Mouse (Mus musculus) heart, postnatal 14 days (tissue): ENCODE data around the gene Tbx10. TPM values are rescaled to one million over a fixed set of nuclear protein-coding genes. Genes with fewer than 3 reads are reported as not detected.
"Not testable (repeated sequence)": the region's sequence is repeated elsewhere in the genome, so short reads cannot be mapped to it uniquely, and the experiment has no call there.

ENCODE experiments used
- DNase-seq, 2 experiments: peaks; one replicate each; pipeline ENCODE4 v3.0.0; 2021 to 2022
- intact Hi-C: fragments of 180-260 bp; cut with DNase I; formaldehyde crosslinking; loops from one replicate; pipeline ENCODE4 v1.15.1; 2025
- total RNA-seq, 2 experiments: library from RNA; stranded (reverse); gene quantifications; 2 replicates each; pipeline ENCODE4 v1.2.3; 2021

Gene Tbx10
- total RNA-seq, 2 experiments from 2014 or later = not detected

DNA sequence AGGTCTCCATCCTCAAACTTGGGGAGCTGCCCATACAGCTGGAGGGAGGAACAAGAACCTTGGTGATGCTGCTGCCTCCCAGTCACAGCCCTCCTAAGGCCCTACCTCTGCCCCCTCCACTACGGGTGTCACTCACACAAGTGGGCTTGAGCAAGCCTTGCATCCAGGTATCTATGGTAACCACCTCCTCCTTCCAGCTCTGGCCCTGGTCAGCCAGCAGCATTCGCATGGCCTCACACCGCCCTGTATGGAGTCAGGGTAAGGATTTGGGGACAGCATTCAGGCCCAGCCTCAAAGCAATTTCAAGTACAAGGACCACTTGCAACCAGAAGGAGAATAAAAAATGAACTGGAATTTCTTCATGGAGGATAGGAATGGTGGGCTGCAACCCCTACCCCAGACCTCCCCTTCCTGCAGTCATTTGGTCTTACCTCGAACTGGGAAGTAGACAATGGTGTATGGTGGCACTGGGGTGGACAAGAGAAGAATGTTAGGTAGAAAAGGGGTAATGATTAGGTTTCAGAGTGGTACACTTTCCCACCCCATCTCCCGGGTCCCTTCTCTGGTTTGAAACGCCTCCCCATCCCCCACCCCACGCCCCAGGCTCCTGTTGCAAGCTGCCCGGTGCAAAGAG lies 44.7 kb downstream of the Tbx10 start:
- intact Hi-C loops, DNase-seq: not testable (repeated sequence)

DNA sequence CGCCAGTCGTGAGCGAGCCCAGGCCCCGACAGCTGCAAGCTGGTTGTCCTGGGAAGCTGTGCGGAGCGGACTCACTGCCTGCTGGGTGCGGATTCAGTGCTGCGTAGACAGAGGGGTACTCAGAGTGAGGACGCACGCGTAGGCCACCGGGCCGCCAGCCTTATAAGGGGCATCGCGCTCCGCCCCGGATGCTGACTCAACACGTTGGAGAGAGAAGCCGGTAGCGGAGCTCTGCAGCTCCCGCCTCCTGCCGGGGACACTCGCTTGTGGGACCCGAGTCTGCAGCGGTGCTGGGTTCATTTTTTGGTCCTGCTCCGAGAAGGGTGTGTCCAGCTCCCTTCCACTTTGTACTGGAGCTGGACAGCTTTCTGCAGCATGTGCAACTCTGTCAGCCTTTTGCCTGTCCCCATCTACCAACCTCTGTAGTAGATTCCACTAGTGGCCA lies 45.3 kb downstream of the Tbx10 start, which contains the start of gene Gstp1:
TSS of gene Gstp1 (minus strand) at position 198 of the 445 bp plus-strand sequence.
- intact Hi-C loops = no loop called here
- DNase-seq = peak; percentile 88 to 92

DNA sequence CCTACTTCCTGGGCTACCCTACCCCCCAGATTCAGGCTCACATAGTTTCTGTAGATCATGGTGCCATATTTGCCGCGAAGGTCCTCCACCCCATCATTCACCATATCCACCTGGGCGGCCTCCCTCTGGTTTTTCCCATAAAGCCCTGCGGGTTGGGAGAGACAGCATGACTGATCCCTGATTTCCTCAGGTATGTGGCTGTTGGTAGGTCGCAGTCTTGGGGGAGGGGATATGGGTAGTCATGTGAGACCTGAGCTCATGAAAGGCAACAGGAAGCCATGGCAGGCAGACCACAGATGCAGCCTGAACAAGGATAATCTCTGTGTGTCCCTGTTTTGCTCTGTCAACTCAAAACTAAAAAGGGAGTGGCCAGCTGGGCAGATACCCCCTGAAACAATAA lies 48.4 kb downstream of the Tbx10 start:
- intact Hi-C loops, DNase-seq: not testable (repeated sequence)

DNA sequence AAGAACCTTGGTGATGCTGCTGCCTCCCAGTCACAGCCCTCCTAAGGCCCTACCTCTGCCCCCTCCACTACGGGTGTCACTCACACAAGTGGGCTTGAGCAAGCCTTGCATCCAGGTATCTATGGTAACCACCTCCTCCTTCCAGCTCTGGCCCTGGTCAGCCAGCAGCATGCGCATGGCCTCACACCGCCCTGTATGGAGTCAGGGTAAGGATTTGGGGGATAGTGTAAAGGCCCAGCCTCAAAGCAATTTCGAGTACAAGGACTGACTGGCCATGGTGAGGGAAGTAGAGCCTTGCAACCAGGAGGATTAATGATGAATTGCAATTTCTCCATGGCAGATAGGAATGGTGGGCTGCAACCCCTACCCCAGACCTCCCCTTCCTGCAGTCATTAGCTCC lies 48.9 kb downstream of the Tbx10 start:
- DNase-seq, intact Hi-C loops: not testable (repeated sequence)

DNA sequence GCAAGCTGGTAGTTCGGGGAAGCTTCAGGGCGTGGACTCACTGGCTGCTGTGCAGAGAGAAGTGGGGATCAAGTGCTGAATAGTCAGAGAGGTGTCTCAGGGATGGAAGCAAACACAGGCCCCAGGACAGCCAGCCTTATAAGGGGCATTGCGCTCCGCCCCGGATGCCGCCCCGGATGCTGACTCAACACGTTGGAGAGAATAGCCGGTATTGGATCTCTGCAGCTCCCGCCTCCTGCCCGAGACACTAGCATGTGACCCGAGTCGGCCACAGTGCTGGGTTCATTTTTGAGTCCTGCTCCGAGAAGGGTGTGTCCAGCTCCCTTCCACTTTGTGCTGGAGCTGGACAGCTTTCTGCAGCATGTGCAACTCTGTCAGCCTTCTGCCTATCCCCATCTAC lies 49.6 kb downstream of the Tbx10 start:
- peak; percentile 49 to 54 for DNase-seq
- intact Hi-C loops = no loop called here

DNA sequence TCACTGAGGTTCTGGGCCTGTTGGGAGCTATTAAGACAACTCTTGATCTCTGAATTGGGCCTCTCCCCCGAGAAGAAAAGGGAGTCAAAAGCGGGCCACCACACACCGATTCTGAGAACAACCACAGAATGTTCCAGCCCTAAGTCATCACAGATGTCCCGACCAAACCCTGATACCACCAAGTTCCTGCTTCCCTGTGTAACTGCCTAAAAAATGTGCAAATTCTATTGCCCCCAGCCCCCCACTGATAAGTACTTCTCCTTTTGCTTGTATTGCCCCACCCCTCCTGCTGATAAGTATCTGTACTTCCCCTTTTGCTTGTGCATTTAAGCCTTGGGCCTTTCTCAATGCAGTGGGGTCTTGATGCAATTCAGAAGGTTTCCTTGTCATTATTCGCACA lies 51.6 kb downstream of the Tbx10 start:
- intact Hi-C loops, DNase-seq: not testable (repeated sequence)

DNA sequence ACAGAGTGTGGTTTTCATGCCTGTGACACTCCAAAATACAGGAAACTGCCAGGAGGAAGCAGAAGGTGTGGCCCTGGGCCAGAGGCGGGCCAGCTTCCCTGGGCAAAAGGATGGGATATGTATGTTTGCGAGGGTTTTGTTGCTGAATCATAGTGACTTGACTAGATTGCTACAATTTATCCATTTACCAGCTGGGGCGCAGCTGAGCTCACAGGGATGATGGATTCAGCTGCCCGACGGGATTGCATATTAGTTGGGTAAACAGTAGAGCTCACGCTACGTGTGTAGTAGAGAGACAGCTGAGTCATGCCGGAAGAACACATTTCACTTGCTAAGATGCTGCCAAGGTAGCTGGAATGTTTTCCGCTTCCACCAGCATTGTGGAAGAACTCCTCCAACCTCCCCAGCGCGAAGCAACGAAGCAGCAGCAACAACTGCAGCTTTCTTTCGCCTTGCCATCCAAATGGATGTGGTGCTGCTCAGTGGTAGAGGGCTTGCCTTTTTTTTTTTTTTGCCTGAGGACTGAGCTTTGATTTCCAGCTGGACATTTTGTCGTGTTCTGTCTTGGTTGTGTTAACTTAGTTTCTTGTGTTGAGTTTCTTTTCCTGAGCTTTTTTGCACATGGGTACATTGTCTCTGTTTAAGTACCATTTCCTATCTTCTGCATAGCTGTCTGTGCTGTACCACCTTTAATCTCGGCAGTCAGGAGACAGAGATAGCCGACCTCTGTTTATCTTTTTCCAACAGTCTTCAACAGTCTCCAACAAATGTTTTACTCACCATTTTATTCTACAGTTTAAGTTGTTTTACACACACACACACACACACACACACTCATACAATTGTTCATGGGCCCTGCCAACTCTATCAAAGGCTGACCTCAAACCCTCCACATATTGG lies 53.7 kb downstream of the Tbx10 start, which contains the start of gene Gstp2:
TSS of gene Gstp2 (minus strand) at position 58 of the 900 bp plus-strand sequence.
- peak; percentile 74 to 81 for DNase-seq
- intact Hi-C loops = no loop called here

DNA sequence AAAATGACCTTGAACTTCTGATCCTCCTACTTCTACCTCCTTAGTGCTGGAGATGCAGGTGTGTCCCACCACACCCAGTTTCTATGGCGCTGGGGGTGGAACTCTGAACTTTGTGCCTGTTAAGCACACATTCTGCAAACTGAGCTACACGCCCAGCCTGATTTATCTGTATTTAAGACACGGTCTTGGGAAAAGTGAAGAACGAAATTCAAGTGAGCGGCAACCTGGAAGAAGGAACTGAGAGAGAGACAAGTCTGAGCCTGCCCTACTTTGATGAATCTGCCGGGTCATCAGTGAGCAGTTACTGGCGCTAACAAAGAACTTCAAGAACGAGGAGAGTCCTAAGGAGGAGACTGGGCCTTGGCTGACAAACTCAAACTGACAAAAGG lies 54.3 kb downstream of the Tbx10 start:
- intact Hi-C loops = no loop called here
- no peak for DNase-seq

DNA sequence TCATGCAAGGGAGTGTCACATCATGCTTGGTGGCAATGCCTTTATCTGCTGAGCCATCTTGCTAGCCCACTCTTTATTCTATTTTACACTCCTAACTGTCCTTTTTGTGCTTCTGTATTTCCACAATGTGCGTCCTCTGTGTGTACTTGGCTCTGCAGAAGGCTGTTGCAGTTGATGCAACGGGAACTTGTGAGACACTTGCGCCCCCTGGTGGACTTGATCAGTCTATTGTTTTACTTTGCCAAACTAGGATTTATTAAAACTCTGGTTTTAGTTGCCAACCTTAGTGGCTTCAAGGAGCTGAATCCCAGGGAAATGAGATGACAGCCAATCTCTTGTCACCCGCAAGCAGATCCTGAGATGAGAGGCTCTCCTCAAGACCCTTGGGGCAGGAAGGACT lies 55.3 kb downstream of the Tbx10 start:
- DNase-seq = peak; percentile 81 to 90
- intact Hi-C loops = loop anchor here (1.0 kb wide), 1 partner anchor 29 kb away; no protein-coding TSS in a partner anchor

DNA sequence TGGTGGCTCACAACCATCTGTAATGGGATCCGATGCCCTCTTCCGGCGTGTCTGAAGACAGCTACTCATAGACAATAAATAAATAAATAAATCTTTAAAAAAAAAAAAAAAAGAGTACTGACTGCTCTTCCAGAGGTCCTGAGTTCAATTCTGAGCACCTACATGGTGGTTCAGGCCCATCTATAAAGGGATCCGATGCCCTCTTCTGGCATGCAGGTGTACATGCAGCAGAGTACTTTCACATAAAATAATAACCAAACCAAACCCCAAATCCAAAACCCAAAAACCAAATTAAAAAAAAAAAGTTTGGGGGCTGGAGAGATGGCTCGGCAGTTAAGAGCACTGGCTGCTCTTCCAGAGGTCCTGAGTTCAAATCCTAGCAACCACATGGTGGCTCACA lies 56.5 kb downstream of the Tbx10 start:
- DNase-seq, intact Hi-C loops: not testable (repeated sequence)

Other genes with a start within 250 kb of the Tbx10 start
- 10 to 100 TPM; 35.3 to 40.1 TPM for gene Kmt5b, start 225.3 kb upstream of the Tbx10 start, total RNA-seq
- 10 to 100 TPM; 15.1 to 15.7 TPM for gene Chka, start 141.0 kb upstream of the Tbx10 start, total RNA-seq
- gene Tcirg1, start 85.6 kb upstream of the Tbx10 start, total RNA-seq = 10 to 100 TPM; 16.0 to 20.4 TPM
- gene Ndufs8, start 80.0 kb upstream of the Tbx10 start, total RNA-seq = 100 to 1,000 TPM; 438 to 441 TPM
- 1 to 10 TPM; 2.6 to 3.2 TPM for gene Aldh3b1, start 62.9 kb upstream of the Tbx10 start, total RNA-seq
- 10 to 100 TPM; 21.7 to 21.9 TPM for gene Unc93b1, start 57.6 kb upstream of the Tbx10 start, total RNA-seq
- gene Aldh3b3, start 34.1 kb upstream of the Tbx10 start, total RNA-seq = under 1 TPM; 0.12 to 0.31 TPM
- gene Aldh3b2, start 20.4 kb upstream of the Tbx10 start, total RNA-seq = under 1 TPM; 0.57 to 0.59 TPM
- gene Acy3, start 6.2 kb upstream of the Tbx10 start, total RNA-seq = 10 to 100 TPM; 11.7 to 15.2 TPM
- 10 to 100 TPM; 66.8 to 69.4 TPM for gene Nudt8, start 7.8 kb downstream of the Tbx10 start, total RNA-seq
- gene Gm49405, start 7.9 kb downstream of the Tbx10 start, total RNA-seq = 1 to 10 TPM; 2.0 to 2.6 TPM
- 10 to 100 TPM; 73.8 to 83.6 TPM for gene Doc2g, start 10.6 kb downstream of the Tbx10 start, total RNA-seq
- gene Ndufv1, start 20.1 kb downstream of the Tbx10 start, total RNA-seq = 1,000 to 10,000 TPM; 1,061 to 1,067 TPM
- 100 to 1,000 TPM; 257 to 271 TPM for gene Gstp1, start 45.2 kb downstream of the Tbx10 start, total RNA-seq
- gene Gstp2, start 53.3 kb downstream of the Tbx10 start, total RNA-seq = 10 to 100 TPM; 80.8 to 90.7 TPM
- not detected for gene Gstp3, start 66.8 kb downstream of the Tbx10 start, total RNA-seq
- gene Cabp2, start 88.8 kb downstream of the Tbx10 start, total RNA-seq = not detected
- 10 to 100 TPM; 24.2 to 27.5 TPM for gene Cdk2ap2, start 104.4 kb downstream of the Tbx10 start, total RNA-seq
- gene Pitpnm1, start 107.2 kb downstream of the Tbx10 start, total RNA-seq = 10 to 100 TPM; 25.0 to 26.4 TPM
- 10 to 100 TPM; 47.0 to 60.6 TPM for gene Aip, start 133.1 kb downstream of the Tbx10 start, total RNA-seq
- gene Gpr152, start 147.0 kb downstream of the Tbx10 start, total RNA-seq = not detected
- gene Cabp4, start 151.3 kb downstream of the Tbx10 start, total RNA-seq = not detected
- gene Coro1b, start 155.9 kb downstream of the Tbx10 start, total RNA-seq = 10 to 100 TPM; 61.9 to 70.9 TPM
- gene Ptprcap, start 160.9 kb downstream of the Tbx10 start, total RNA-seq = 1 to 10 TPM; 3.2 to 6.7 TPM
- 10 to 100 TPM; 21.6 to 23.6 TPM for gene Rps6kb2, start 170.6 kb downstream of the Tbx10 start, total RNA-seq
- gene Carns1, start 182.7 kb downstream of the Tbx10 start, total RNA-seq = 10 to 100 TPM; 36.1 to 43.3 TPM
- 1 to 10 TPM; 4.0 to 7.5 TPM for gene Tbc1d10c, start 198.5 kb downstream of the Tbx10 start, total RNA-seq
- 100 to 1,000 TPM; 368 to 404 TPM for gene Ppp1ca, start 199.3 kb downstream of the Tbx10 start, total RNA-seq
- 1 to 10 TPM; 4.7 to 5.0 TPM for gene Rad9a, start 208.9 kb downstream of the Tbx10 start, total RNA-seq
- 1 to 10 TPM; 1.6 to 2.0 TPM for gene Clcf1, start 221.5 kb downstream of the Tbx10 start, total RNA-seq
- not detected for gene AC109138.7, start 221.6 kb downstream of the Tbx10 start, total RNA-seq
- 10 to 100 TPM in 1 of 2 experiments, 1 to 10 TPM in 1; 9.5 to 10.8 TPM for gene Pold4, start 239.1 kb downstream of the Tbx10 start, total RNA-seq